Mouse (Mus musculus) neural tube, embryonic 12.5 days (tissue): ENCODE results near the gene Mst1. TPM values are rescaled to one million over a fixed set of nuclear protein-coding genes. Genes with fewer than 3 reads are reported as not detected.

Experiments used
- ATAC-seq: fragments of 200-750 bp; cut with Nextera tagmentation; 2 replicates; pipeline ENCODE4 v1.8.0; 2017; ENCODE audit warnings: low read depth, mild to moderate bottlenecking, moderate TSS enrichment, moderate library complexity; ENCODE audit not compliant: low FRiP score
- H3K27ac ChIP-seq: fragments of 300-500 bp; sonication (generic); 2 replicates; pipeline ENCODE4 v1.5.1; 2016
- H3K27me3 ChIP-seq: fragments of 300-500 bp; sonication (generic); replicated peaks from 2 replicates; pipeline ENCODE4 v1.6.1; 2016; ENCODE audit warnings: mild to moderate bottlenecking
- H3K36me3 ChIP-seq: fragments of 300-500 bp; sonication (generic); 2 replicates; pipeline ENCODE4 v1.6.1; 2016; ENCODE audit warnings: mild to moderate bottlenecking
- H3K4me1 ChIP-seq: fragments of 300-500 bp; sonication (generic); 2 replicates; pipeline ENCODE4 v1.6.1; 2016
- H3K4me2 ChIP-seq: fragments of 300-500 bp; sonication (generic); replicated peaks from 2 replicates; pipeline ENCODE4 v1.6.1; 2016; ENCODE audit warnings: mild to moderate bottlenecking
- H3K4me3 ChIP-seq: fragments of 300-500 bp; sonication (generic); 2 replicates; pipeline ENCODE4 v1.5.1; 2016
- H3K9ac ChIP-seq: fragments of 300-500 bp; sonication (generic); 2 replicates; pipeline ENCODE4 v1.6.1; 2016; ENCODE audit warnings: mild to moderate bottlenecking
- H3K9me3 ChIP-seq: fragments of 300-500 bp; sonication (generic); 2 replicates; pipeline ENCODE4 v1.6.1; 2016; ENCODE audit warnings: mild to moderate bottlenecking
- WGBS: fragments of 180-500 bp; shearing (Covaris S2); methylation state at CpG from one replicate; pipeline ENCODE4 v1.1.7; 2016; 5-methylcytosine and 5-hydroxymethylcytosine counted together
- microRNA-seq: library from miRNA; unstranded; fragments of <30 nt; microRNA quantifications from one replicate; pipeline ENCODE4, GENCODE M21; 2017
- polyA plus RNA-seq: library from polyadenylated mRNA; unstranded; fragments of >200 nt; fragmentation: Nextera tagmentation; extraction: Ambion mirVana; gene quantifications from 2 replicates; pipeline ENCODE4 v1.2.1, GENCODE M21; 2016

Mst1 gene
- polyA plus RNA-seq, 1 experiment from 2014 or later: 0.44 TPM

- peaks cover 18% of the 10 kb centered on the region for H3K36me3 ChIP-seq
- no peaks in the 10 kb centered on the region for H3K4me1 ChIP-seq
- ATAC-seq: no peak
- no peak overlapping the region for H3K9ac ChIP-seq
- H3K27ac ChIP-seq: no peak overlapping the region
- H3K4me2 ChIP-seq: no peak overlapping the region
- no peaks in the 10 kb centered on the region for H3K9me3 ChIP-seq
- no peak overlapping the region for H3K4me3 ChIP-seq
- no peaks in the 10 kb centered on the region for H3K27me3 ChIP-seq
- WGBS: 78% methylated on average over 17 of the region's 17 CpGs
These were observed 46.4 kb downstream of the Mst1 start for GRCm38 (mm10) chr9:108126436-108127180.

- Histone ChIP-seq H3K9me3 (no peaks in the 10 kb centered on the region), H3K4me2 (no peak overlapping the region), H3K36me3 (peaks cover 13% of the 10 kb centered on the region), H3K27me3 (no peaks in the 10 kb centered on the region), H3K9ac (no peak overlapping the region), H3K4me3 (no peak overlapping the region), H3K27ac (no peak overlapping the region), H3K4me1 (no peaks in the 10 kb centered on the region)
- ATAC-seq: no peak
- 87% methylated on average over 11 of the region's 11 CpGs for WGBS
These were observed 48.0 kb downstream of the Mst1 start for GRCm38 (mm10) chr9:108128248-108128647.

GRCm38 (mm10) chr9:108129042-108129948 lies 49.1 kb downstream of the Mst1 start:
- Histone ChIP-seq H3K4me1 (no peaks in the 10 kb centered on the region), H3K27ac (no peak overlapping the region), H3K36me3 (peaks cover 13% of the 10 kb centered on the region), H3K4me2 (no peak overlapping the region), H3K4me3 (no peak overlapping the region), H3K9me3 (no peaks in the 10 kb centered on the region), H3K9ac (no peak overlapping the region), H3K27me3 (no peaks in the 10 kb centered on the region)
- WGBS: 87% methylated on average over 13 of the region's 13 CpGs
- ATAC-seq: no peak

GRCm38 (mm10) chr9:108131502-108131901 lies 51.3 kb downstream of the Mst1 start:
- WGBS: 83% methylated on average over 5 of the region's 5 CpGs
- ATAC-seq: no peak

GRCm38 (mm10) chr9:108132373-108132772 lies 52.1 kb downstream of the Mst1 start:
- no peak for ATAC-seq
- no peaks in the 10 kb centered on the region for H3K27me3 ChIP-seq
- no peak overlapping the region for H3K4me2 ChIP-seq
- no peaks in the 10 kb centered on the region for H3K4me1 ChIP-seq
- H3K4me3 ChIP-seq: no peak overlapping the region
- H3K27ac ChIP-seq: no peak overlapping the region
- peaks cover 11% of the 10 kb centered on the region for H3K36me3 ChIP-seq
- no peak overlapping the region for H3K9ac ChIP-seq
- H3K9me3 ChIP-seq: no peaks in the 10 kb centered on the region
- WGBS: 91% methylated on average over 3 of the region's 3 CpGs

More at GRCm38 (mm10) chr9:108131502-108131901, 51.3 kb downstream of the Mst1 start:
- no peak overlapping the region for H3K4me3 ChIP-seq
- no peak overlapping the region for H3K4me2 ChIP-seq
- no peak overlapping the region for H3K27ac ChIP-seq
- no peaks in the 10 kb centered on the region for H3K9me3 ChIP-seq
- H3K27me3 ChIP-seq: no peaks in the 10 kb centered on the region
- H3K36me3 ChIP-seq: peaks cover 2% of the 10 kb centered on the region; the same call in 1 of the 2 replicates
- no peaks in the 10 kb centered on the region for H3K4me1 ChIP-seq
- H3K9ac ChIP-seq: no peak overlapping the region

GRCm38 (mm10) chr9:108133478-108133877 lies 53.2 kb downstream of the Mst1 start:
- H3K27me3 ChIP-seq: no peaks in the 10 kb centered on the region
- H3K9ac ChIP-seq: no peak overlapping the region
- 63% methylated on average over 1 of the region's 1 CpGs for WGBS
- no peak overlapping the region for H3K4me2 ChIP-seq
- no peaks in the 10 kb centered on the region for H3K9me3 ChIP-seq
- H3K27ac ChIP-seq: no peak overlapping the region
- no peaks in the 10 kb centered on the region for H3K4me1 ChIP-seq
- no peak overlapping the region for H3K4me3 ChIP-seq
- no peak for ATAC-seq
- H3K36me3 ChIP-seq: peaks cover 21% of the 10 kb centered on the region

Small RNA genes lying within 50 kb of the gene (microRNA-seq; reads per million reads assigned to microRNA genes)
- gene Gm47303: not detected
- not detected for gene Mir7088

Other genes with a start within 250 kb of the Mst1 start
- gene Rbm6, start 207.2 kb upstream of the Mst1 start, polyA plus RNA-seq: 121 TPM in 2 replicates
- gene Mon1a, start 192.3 kb upstream of the Mst1 start, polyA plus RNA-seq: 20.8 and 22.7 TPM in 2 replicates
- 1.8 and 2.2 TPM in 2 replicates for gene Mst1r, start 173.6 kb upstream of the Mst1 start, polyA plus RNA-seq
- not detected in 2 replicates for gene Actl11, start 152.0 kb upstream of the Mst1 start, polyA plus RNA-seq
- gene Camkv, start 144.8 kb upstream of the Mst1 start, polyA plus RNA-seq: 7.8 and 8.0 TPM in 2 replicates
- gene Traip, start 130.3 kb upstream of the Mst1 start, polyA plus RNA-seq: 15.2 and 16.7 TPM in 2 replicates
- gene Uba7, start 104.9 kb upstream of the Mst1 start, polyA plus RNA-seq: 11.7 and 12.2 TPM in 2 replicates
- 2.0 and 2.2 TPM in 2 replicates for gene Gm20661, start 97.4 kb upstream of the Mst1 start, polyA plus RNA-seq
- 39.2 and 42.3 TPM in 2 replicates for gene Inka1, start 94.6 kb upstream of the Mst1 start, polyA plus RNA-seq
- gene Cdhr4, start 87.9 kb upstream of the Mst1 start, polyA plus RNA-seq: 5.0 and 7.2 TPM in 2 replicates
- gene Gm20662, start 84.1 kb upstream of the Mst1 start, polyA plus RNA-seq: 0.89 and 1.5 TPM in 2 replicates
- 96.2 and 97.9 TPM in 2 replicates for gene Ip6k1, start 77.9 kb upstream of the Mst1 start, polyA plus RNA-seq
- gene Gmppb, start 31.2 kb upstream of the Mst1 start, polyA plus RNA-seq: 18.3 and 23.5 TPM in 2 replicates
- gene Amigo3, start 27.3 kb upstream of the Mst1 start, polyA plus RNA-seq: 3.6 and 3.9 TPM in 2 replicates
- gene Rnf123, start 2.9 kb downstream of the Mst1 start, polyA plus RNA-seq: 43.5 and 43.8 TPM in 2 replicates
- gene Apeh, start 14.2 kb downstream of the Mst1 start, polyA plus RNA-seq: 57.6 and 63.4 TPM in 2 replicates
- 5.3 and 6.5 TPM in 2 replicates for gene Bsn, start 109.9 kb downstream of the Mst1 start, polyA plus RNA-seq
- gene Dag1, start 183.5 kb downstream of the Mst1 start, polyA plus RNA-seq: 55.6 and 63.4 TPM in 2 replicates
- 81.2 and 87.0 TPM in 2 replicates for gene Nicn1, start 210.0 kb downstream of the Mst1 start, polyA plus RNA-seq
- 18.9 and 24.8 TPM in 2 replicates for gene Amt, start 216.4 kb downstream of the Mst1 start, polyA plus RNA-seq
- 313 and 363 TPM in 2 replicates for gene Rhoa, start 225.7 kb downstream of the Mst1 start, polyA plus RNA-seq
- 44.3 and 47.5 TPM in 2 replicates for gene Tcta, start 225.7 kb downstream of the Mst1 start, polyA plus RNA-seq